Mouse (Mus musculus) neural tube, embryonic 13.5 days (tissue): Measurements from ENCODE around the gene Crybg3. TPM values are rescaled to one million over a fixed set of nuclear protein-coding genes. Genes with fewer than 3 reads are reported as not detected.
A peak's percentile ranks its signal among the peaks of the same experiment; 100 is the strongest.

ENCODE experiments used
- ATAC-seq: fragments of 200-750 bp; cut with Nextera tagmentation; 2 replicates; pipeline ENCODE4 v1.8.0; 2017; ENCODE audit warnings: low read depth, mild to moderate bottlenecking, moderate TSS enrichment, moderate library complexity
- H3K27ac ChIP-seq: fragments of 300-500 bp; sonication (generic); replicated peaks from 2 replicates; pipeline ENCODE4 v1.5.1; 2015; ENCODE audit warnings: moderate library complexity, mild to moderate bottlenecking, inconsistent platforms
- H3K27me3 ChIP-seq: fragments of 300-500 bp; sonication (generic); 2 replicates; pipeline ENCODE4 v1.6.1; 2015; ENCODE audit warnings: mild to moderate bottlenecking, inconsistent platforms
- H3K36me3 ChIP-seq: fragments of 300-500 bp; sonication (generic); 2 replicates; pipeline ENCODE4 v1.6.1; 2015; ENCODE audit warnings: mild to moderate bottlenecking, inconsistent platforms
- H3K4me1 ChIP-seq: fragments of 300-500 bp; sonication (generic); replicated peaks from 2 replicates; pipeline ENCODE4 v1.6.1; 2015; ENCODE audit warnings: inconsistent platforms
- H3K4me2 ChIP-seq: fragments of 300-500 bp; sonication (generic); 2 replicates; pipeline ENCODE4 v1.6.1; 2015; ENCODE audit warnings: inconsistent platforms, mild to moderate bottlenecking, moderate library complexity
- H3K4me3 ChIP-seq: fragments of 300-500 bp; sonication (generic); 2 replicates; pipeline ENCODE4 v1.5.1; 2015; ENCODE audit warnings: mild to moderate bottlenecking, inconsistent platforms
- H3K9ac ChIP-seq: fragments of 300-500 bp; sonication (generic); 2 replicates; pipeline ENCODE4 v1.6.1; 2015; ENCODE audit warnings: moderate library complexity, mild to moderate bottlenecking, inconsistent platforms
- H3K9me3 ChIP-seq: fragments of 300-500 bp; sonication (generic); 2 replicates; pipeline ENCODE4 v1.6.1; 2016; ENCODE audit warnings: inconsistent platforms
- WGBS: fragments of 180-500 bp; shearing (Covaris S2); methylation state at CpG from one replicate; pipeline ENCODE4 v1.1.7; 2015; 5-methylcytosine and 5-hydroxymethylcytosine counted together
- polyA plus RNA-seq: library from polyadenylated mRNA; unstranded; fragments of >200 nt; fragmentation: Nextera tagmentation; extraction: Ambion mirVana; gene quantifications from 2 replicates; pipeline ENCODE4 v1.2.1, GENCODE M21; 2015

Gene Crybg3
- polyA plus RNA-seq, result 2.8 and 3.8 TPM in 2 replicates

DNA sequence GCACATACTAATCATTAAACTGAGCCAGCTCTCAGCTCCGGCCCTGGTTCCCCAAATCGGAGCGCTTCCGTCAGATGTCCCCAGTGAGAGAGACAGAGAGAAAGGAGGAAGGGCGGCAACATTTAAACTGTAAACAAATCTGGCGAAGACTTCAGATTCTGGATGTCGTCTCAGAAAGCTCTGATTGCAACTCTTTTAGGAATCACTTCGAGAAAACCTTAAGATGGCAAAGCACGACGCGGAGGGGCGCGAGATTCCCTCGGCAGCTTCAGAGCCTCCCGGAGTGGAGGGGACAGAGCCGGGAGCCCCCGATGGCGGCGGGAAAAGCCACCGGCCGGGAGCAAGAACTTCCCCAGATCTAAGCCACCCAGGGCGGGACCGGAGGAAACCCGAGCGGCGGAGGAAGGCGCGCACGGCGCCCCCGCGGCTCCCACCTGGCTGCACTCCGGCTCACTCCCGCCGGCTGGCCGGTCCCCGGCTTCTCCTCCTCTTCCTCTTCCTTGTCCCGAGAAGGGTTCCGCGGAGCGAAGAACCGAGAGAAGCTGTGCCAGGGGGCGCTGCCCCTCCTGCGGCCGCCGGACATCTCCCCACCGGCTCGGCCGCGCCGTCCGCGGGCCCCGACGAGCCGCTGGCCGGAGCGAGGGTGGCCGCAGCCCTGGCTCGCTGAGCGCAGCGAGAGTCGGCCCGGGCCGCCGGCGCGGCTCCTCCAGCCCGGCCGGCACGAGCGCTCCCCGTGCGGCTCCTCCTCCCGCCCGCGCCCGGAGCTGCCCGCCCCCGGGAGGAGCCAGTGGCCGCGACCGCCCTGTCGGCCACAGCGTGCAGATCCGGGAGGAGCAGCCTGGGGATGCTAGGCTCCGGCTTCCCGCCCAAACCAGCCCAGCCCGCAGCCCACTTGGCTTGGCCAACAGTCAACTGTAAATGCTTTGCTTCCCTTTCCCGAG, at the start of gene Crybg3:
Gene Crybg3, minus strand, starts transcription at position 669 of the 941 bp plus-strand sequence.
- peak; percentile 81 for ATAC-seq
- no peaks in the 10 kb centered on the region for H3K9me3 ChIP-seq
- no peaks in the 10 kb centered on the region for H3K36me3 ChIP-seq
- WGBS, result under 1% methylated on average over 90 of the region's 90 CpGs
- H3K27ac ChIP-seq, result peak within 1 kb of the TSS; percentile 79
- H3K4me1 ChIP-seq, result peaks cover 31% of the 10 kb centered on the region
- H3K9ac ChIP-seq, result peak within 1 kb of the TSS; percentile 81
- H3K4me2 ChIP-seq, result peak within 1 kb of the TSS; percentile 82
- peaks cover 5% of the 10 kb centered on the region for H3K27me3 ChIP-seq
- H3K4me3 ChIP-seq, result peak within 1 kb of the TSS; percentile 83

DNA sequence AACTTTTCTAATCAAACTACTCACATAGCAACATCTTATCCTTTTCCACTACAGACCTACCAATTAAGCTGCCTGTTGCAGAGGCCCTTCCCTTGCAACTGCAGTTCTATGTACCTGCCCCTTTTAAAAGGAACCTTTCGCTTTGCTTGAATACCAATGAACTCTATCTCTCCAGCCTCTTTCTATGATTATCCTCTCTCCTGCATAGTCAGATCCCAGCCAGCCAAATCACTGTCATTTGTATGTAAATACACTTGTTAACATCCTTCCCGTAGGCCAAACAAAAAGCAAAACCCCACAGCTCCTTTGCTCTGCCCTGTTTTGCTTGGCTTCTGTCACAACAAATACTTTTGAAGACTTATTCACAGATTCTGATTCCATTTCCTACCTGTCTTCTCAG, 43.0 kb upstream of the Crybg3 start:
- H3K27me3 ChIP-seq, result no peaks in the 10 kb centered on the region
- no peaks in the 10 kb centered on the region for H3K4me1 ChIP-seq
- H3K4me2 ChIP-seq, result no peak overlapping the region
- WGBS, result 45% methylated on average over 2 of the region's 2 CpGs
- H3K4me3 ChIP-seq, result no peak overlapping the region
- ATAC-seq, result no peak
- no peak overlapping the region for H3K9ac ChIP-seq
- no peak overlapping the region for H3K27ac ChIP-seq
- H3K36me3 ChIP-seq, result no peaks in the 10 kb centered on the region
- no peaks in the 10 kb centered on the region for H3K9me3 ChIP-seq

DNA sequence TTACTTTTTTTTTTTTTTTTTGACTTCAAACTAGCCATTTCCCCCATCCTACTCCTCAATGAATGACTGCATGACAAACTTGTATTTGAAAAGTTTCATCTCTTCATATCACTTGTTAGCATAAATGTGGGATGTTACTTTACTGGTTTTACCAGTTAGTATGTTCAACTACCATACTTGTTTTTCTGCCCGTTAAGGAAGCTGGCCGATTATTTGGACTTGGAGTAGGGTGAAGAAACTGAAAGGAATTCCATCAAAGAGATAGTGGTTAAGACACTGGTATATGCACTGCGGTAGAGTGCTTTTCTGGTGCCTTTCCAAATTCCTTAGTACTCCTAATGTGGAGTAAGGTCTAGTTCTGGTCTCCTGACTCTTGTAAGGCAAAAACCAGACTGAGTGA, 39.2 kb upstream of the Crybg3 start:
- WGBS, result 94% methylated on average over 3 of the region's 3 CpGs
- no peaks in the 10 kb centered on the region for H3K36me3 ChIP-seq
- ATAC-seq, result no peak
- no peak overlapping the region for H3K27ac ChIP-seq
- H3K4me1 ChIP-seq, result peaks cover 13% of the 10 kb centered on the region
- peak overlapping the region; percentile 77; the same call in 1 of the 2 replicates for H3K4me3 ChIP-seq
- H3K9ac ChIP-seq, result no peak overlapping the region
- no peaks in the 10 kb centered on the region for H3K27me3 ChIP-seq
- peak overlapping the region; percentile 69 for H3K4me2 ChIP-seq
- no peaks in the 10 kb centered on the region for H3K9me3 ChIP-seq

DNA sequence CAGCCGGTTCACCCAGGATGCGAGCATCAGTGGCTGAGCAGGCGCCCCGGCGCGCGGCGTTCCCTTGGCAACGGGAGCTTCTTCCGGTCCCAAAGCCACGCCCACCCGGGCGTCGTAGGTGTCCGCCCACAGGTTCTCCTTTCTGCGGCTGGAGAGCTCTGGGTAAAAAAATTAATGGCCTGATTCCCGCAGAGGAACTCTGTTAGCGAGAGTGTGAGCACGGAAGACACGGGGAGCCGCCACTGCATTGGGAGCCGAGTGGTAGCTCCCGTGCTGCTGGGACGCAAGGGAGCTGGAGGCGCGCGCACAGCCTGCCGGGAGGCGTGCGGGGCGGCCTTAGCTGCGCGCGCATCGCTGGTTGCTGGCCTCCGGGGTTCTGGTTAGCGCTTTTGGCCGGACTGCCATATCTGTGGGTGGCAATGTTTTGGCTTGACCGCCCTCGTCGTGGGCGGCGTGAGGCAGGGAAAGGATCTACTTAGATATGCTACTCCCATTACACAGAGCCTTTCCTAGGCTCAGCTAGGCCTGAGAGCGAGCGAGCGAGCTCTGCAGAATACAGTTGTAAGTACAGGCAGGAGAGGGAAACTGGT, 38.4 kb upstream of the Crybg3 start, which contains the start of gene Arl6:
Gene Arl6, minus strand, starts transcription at position 290 of the 590 bp plus-strand sequence.
- H3K4me1 ChIP-seq, result peaks cover 13% of the 10 kb centered on the region
- peak; percentile 98 for ATAC-seq
- under 1% methylated on average over 46 of the region's 46 CpGs for WGBS

DNA sequence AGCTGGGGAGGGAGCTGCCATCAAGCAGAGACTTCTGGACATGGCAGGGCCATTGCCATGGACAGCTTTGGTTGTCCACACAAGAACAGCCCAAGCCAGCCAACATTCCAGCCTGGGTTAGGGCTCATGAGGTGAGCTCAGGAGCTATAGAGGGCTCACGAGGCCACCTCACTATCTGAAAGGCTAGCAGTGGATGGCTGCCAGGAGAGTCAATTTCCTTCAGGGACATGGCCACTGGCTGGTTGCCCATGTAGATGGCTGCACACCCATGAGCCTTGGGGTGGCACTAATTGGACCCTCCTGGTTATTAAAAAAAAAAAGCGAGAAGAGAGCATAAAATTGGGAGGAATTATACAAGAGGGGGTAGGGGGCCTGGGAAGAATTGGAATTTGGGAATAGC, 33.8 kb upstream of the Crybg3 start:
- Histone ChIP-seq H3K9ac (no peak overlapping the region), H3K27me3 (no peaks in the 10 kb centered on the region), H3K4me1 (peaks cover 13% of the 10 kb centered on the region), H3K4me2 (no peak overlapping the region), H3K9me3 (no peaks in the 10 kb centered on the region), H3K4me3 (no peak overlapping the region), H3K36me3 (peaks cover 17% of the 10 kb centered on the region), H3K27ac (no peak overlapping the region)
- no peak for ATAC-seq
- 92% methylated on average over 2 of the region's 2 CpGs for WGBS

More for the DNA sequence above, 38.4 kb upstream of the Crybg3 start, which contains the start of gene Arl6:
- H3K4me3 ChIP-seq, result peak within 1 kb of the TSS; percentile 77
- H3K9ac ChIP-seq, result peak within 1 kb of the TSS; percentile 80
- no peaks in the 10 kb centered on the region for H3K36me3 ChIP-seq
- peak within 1 kb of the TSS; percentile 99 for H3K27ac ChIP-seq
- no peaks in the 10 kb centered on the region for H3K27me3 ChIP-seq
- peak within 1 kb of the TSS; percentile 69 for H3K4me2 ChIP-seq
- no peaks in the 10 kb centered on the region for H3K9me3 ChIP-seq

DNA sequence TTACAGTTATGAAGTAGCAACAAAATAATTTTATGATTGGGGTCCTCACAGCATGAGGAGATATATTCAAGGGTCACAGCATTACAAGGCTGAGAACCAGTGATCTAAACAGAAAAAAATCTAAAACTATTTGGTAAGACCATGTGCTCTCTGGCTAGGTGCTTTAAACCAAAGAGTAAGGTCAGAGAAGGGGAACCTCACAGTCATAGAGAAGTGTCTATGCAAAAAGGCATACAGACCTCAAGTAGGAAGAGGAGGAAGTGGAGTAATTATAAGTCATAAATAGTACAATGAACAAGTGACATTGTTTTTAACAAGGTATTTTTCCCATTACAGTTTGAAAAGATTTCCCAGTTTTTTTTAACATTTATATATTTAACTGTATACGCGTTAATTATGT, 20.8 kb upstream of the Crybg3 start:
- no peak overlapping the region for H3K4me2 ChIP-seq
- H3K9me3 ChIP-seq, result no peaks in the 10 kb centered on the region
- H3K4me1 ChIP-seq, result no peaks in the 10 kb centered on the region
- H3K4me3 ChIP-seq, result no peak overlapping the region
- no peaks in the 10 kb centered on the region for H3K27me3 ChIP-seq
- no peak overlapping the region for H3K27ac ChIP-seq
- H3K36me3 ChIP-seq, result no peaks in the 10 kb centered on the region
- WGBS, result 94% methylated on average over 2 of the region's 2 CpGs
- H3K9ac ChIP-seq, result no peak overlapping the region
- ATAC-seq, result no peak

DNA sequence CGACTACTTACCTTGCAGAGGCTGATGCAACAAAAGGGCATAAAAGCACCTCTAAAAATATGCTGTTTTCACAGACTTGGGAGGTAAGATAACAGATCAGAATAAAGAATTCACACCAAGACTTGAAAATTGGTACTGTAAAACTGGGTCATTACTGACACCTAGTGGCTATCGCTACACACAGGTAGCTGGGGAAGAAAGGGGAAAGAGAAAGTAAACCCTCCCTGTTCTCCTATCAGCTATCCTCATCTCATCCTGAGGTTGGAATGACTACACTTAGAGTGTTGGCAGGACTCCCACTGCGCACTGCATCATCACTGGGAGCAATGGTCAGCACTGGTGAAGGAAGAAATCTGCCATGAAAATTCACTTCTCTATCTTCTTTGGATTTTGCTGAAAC, 16.4 kb upstream of the Crybg3 start:
- peak; percentile 27; the same call in 1 of the 2 replicates for ATAC-seq
- Histone ChIP-seq H3K9me3 (no peaks in the 10 kb centered on the region), H3K4me1 (no peaks in the 10 kb centered on the region), H3K4me3 (no peak overlapping the region), H3K27ac (no peak overlapping the region), H3K27me3 (no peaks in the 10 kb centered on the region), H3K4me2 (no peak overlapping the region), H3K36me3 (no peaks in the 10 kb centered on the region), H3K9ac (no peak overlapping the region)
- 47% methylated on average over 3 of the region's 3 CpGs for WGBS

DNA sequence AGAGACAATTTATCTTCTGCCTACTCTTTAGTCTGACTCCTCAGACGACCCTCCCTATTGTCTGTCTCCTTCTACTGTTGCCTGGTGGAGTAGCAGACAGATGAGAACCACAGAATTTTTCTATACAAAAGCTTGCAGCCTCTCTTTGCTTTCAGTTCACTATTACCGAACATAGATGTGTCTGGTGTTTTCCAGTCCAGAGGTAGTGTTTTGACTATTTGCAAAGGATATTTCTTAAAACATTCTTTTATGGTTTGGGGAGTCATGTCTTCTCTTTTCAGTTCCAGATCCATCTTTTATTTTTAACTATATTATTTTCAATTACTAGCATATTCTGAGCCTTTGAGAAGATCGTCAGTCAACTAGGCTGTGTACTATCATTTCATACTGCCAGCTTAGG, 14.9 kb upstream of the Crybg3 start:
- H3K9me3 ChIP-seq, result no peaks in the 10 kb centered on the region
- H3K4me2 ChIP-seq, result no peak overlapping the region
- H3K9ac ChIP-seq, result no peak overlapping the region
- no peak for ATAC-seq
- peaks cover 5% of the 10 kb centered on the region for H3K36me3 ChIP-seq
- no peak overlapping the region for H3K27ac ChIP-seq
- H3K4me1 ChIP-seq, result no peaks in the 10 kb centered on the region
- no peaks in the 10 kb centered on the region for H3K27me3 ChIP-seq
- WGBS, result 69% methylated on average over 3 of the region's 3 CpGs
- no peak overlapping the region for H3K4me3 ChIP-seq

DNA sequence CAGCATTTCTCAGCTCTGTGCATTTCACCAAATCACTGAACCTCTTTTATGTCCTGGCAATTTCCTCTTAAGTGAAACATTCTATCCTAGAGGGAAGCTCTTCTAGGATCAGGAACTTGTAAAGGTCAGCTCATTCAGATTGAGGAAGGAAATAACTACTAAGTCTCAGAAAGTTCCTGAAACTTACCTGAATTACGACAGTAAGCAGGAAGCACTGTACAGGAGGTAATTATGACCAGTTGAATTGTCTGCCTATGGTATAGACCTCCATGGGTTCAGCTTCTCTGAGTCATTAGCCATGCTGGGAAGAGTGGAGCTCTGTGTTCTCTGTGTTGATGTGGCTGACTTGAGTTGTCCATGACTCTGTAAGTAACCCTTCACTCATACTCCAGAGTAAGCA, 10.0 kb upstream of the Crybg3 start:
- Histone ChIP-seq H3K9ac (no peak overlapping the region), H3K27ac (no peak overlapping the region), H3K36me3 (peaks cover 5% of the 10 kb centered on the region), H3K4me3 (no peak overlapping the region), H3K4me2 (no peak overlapping the region), H3K4me1 (no peaks in the 10 kb centered on the region), H3K9me3 (no peaks in the 10 kb centered on the region), H3K27me3 (no peaks in the 10 kb centered on the region)
- no peak for ATAC-seq
- WGBS, result 94% methylated on average over 1 of the region's 1 CpGs

DNA sequence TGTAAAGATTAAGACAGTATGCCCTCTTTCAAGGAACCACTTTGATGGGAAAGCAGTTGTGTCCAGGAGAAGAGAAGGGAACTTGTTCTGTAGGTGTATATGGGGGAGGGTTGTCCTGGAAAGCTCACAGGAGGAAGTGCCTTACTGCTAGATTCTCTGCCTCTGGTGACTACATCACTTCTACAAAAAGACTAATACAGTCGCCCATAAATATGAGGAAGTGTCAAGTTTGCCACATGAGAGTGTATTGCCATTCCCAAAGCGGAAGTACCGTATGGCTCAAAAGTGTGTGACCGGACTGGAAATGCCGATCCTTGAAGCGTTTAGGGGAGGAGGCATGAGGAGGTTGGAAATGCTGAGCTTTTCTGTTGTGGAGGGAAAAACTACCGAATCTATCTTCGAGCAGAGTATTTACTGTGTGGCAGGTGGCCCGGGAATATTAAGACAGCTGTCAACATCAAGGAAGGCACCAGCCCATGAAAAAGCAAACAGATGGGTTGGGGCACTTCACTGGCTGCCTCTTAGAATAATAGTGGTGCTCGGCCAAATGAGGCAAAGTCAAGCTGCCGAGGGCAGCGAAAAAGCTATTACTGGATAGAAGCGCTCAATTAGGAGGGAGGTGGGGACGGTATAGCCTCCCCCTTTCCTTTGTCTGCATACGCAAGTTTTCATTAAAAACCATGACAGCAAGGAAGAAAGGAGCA, 3.5 kb upstream of the Crybg3 start:
- peak overlapping the region; percentile 61 for H3K27ac ChIP-seq
- ATAC-seq, result peak; percentile 85
- peak overlapping the region; percentile 22 for H3K4me3 ChIP-seq
- H3K4me1 ChIP-seq, result peaks cover 24% of the 10 kb centered on the region
- peaks cover 5% of the 10 kb centered on the region for H3K27me3 ChIP-seq
- 20% methylated on average over 15 of the region's 15 CpGs for WGBS
- H3K4me2 ChIP-seq, result peak overlapping the region; percentile 55
- no peaks in the 10 kb centered on the region for H3K36me3 ChIP-seq
- peak overlapping the region; percentile 55 for H3K9ac ChIP-seq
- H3K9me3 ChIP-seq, result no peaks in the 10 kb centered on the region

DNA sequence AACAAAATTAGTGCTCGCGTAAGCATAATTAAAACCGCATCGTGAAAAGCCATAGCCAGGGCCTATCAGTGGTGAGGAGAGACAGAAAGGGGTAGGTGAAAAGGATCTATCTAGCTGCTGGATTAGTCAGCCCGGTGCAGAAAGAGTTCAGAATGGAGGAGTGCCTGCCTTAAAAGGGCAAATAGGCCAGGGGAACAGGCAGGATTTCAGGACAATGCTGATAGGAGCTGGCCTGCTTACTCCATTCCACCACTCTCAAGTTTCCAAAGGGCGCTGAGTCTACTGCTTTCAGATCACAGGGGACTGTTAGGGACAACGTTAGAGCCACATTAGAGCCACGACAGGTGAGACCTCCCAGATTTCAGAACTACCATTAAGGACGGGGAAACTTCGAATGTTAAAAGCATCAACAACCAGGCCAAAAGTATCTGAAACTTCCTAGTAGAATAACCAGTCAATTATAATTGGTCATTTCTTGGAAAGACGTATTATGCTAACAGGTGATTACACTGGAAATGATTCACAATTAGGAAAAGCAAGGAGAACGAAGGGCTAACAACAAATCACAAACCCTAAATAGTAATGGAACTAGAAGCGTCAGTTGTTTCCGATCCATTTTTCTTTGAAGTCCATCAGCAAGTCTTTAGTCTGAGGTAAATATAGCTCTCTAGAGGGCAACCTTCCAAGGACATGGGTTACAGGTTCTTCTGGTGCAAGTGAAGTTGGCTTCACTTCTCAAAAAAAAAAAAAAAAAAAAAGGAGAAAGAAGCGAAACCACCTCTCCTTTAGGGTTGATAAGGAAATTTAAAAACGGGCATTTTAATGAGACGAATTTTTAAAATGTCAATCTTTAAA, 1.1 kb downstream of the Crybg3 start:
- Histone ChIP-seq H3K4me2 (peak overlapping the region; percentile 82), H3K27me3 (peaks cover 5% of the 10 kb centered on the region), H3K9ac (peak overlapping the region; percentile 81), H3K4me3 (peak overlapping the region; percentile 83), H3K9me3 (no peaks in the 10 kb centered on the region), H3K36me3 (no peaks in the 10 kb centered on the region), H3K4me1 (peaks cover 30% of the 10 kb centered on the region), H3K27ac (peak overlapping the region; percentile 79; the same call in 1 of the 2 replicates)
- ATAC-seq, result no peak
- WGBS, result 14% methylated on average over 17 of the region's 17 CpGs
